Mouse (Mus musculus) heart, postnatal 0 days (tissue): ENCODE data around the gene Plek. TPM values are rescaled to one million over a fixed set of nuclear protein-coding genes. Genes with fewer than 3 reads are reported as not detected.

Experiments used
- ATAC-seq: fragments of 200-750 bp; cut with Nextera tagmentation; 2 replicates; pipeline ENCODE4 v1.8.0; 2017; ENCODE audit warnings: low read depth, moderate number of reproducible peaks, moderate library complexity; ENCODE audit not compliant: insufficient read depth
- DNase-seq: peaks from one replicate; pipeline ENCODE4 v3.0.0-alpha.2; 2016; ENCODE audit warnings: low spot score
- H3K27ac ChIP-seq: fragments of 300-500 bp; sonication (generic); 2 replicates; pipeline ENCODE4 v1.5.1; 2014; ENCODE audit warnings: low read depth, mild to moderate bottlenecking
- H3K27me3 ChIP-seq: fragments of 300-500 bp; sonication (generic); 2 replicates; pipeline ENCODE4 v1.6.1; 2014; ENCODE audit warnings: low read length, mixed read lengths; ENCODE audit not compliant: control insufficient read depth, insufficient read depth
- H3K36me3 ChIP-seq: fragments of 300-500 bp; sonication (generic); replicated peaks from 2 replicates; pipeline ENCODE4 v1.6.1; 2014; ENCODE audit warnings: low read length, mixed read lengths; ENCODE audit not compliant: control insufficient read depth, insufficient read depth
- H3K4me1 ChIP-seq: fragments of 300-500 bp; sonication (generic); 2 replicates; pipeline ENCODE4 v1.6.1; 2014; ENCODE audit warnings: antibody characterized with exemption; ENCODE audit not compliant: control insufficient read depth, insufficient read depth
- H3K4me2 ChIP-seq: fragments of 300-500 bp; sonication (generic); 2 replicates; pipeline ENCODE4 v1.6.1; 2014; ENCODE audit warnings: low read depth, mild to moderate bottlenecking, low read length, moderate library complexity
- H3K4me3 ChIP-seq: fragments of 300-500 bp; sonication (generic); 2 replicates; pipeline ENCODE4 v1.5.1; 2014; ENCODE audit warnings: low read depth, low read length
- H3K9ac ChIP-seq: fragments of 300-500 bp; sonication (generic); replicated peaks from 2 replicates; pipeline ENCODE4 v1.6.1; 2014; ENCODE audit warnings: low read depth, low read length, mixed read lengths
- H3K9me3 ChIP-seq: fragments of 300-500 bp; sonication (generic); replicated peaks from 2 replicates; pipeline ENCODE4 v1.6.1; 2016; ENCODE audit warnings: low read length; ENCODE audit not compliant: control insufficient read depth
- CTCF ChIP-seq: IDR thresholded peaks from 2 replicates; pipeline ENCODE4 v1.5.1; 2016; ENCODE audit warnings: antibody characterized with exemption, control low read depth, low read depth
- EP300 ChIP-seq: IDR thresholded peaks from 2 replicates; pipeline ENCODE4 v1.6.1; 2016; ENCODE audit warnings: antibody characterized with exemption, low read depth
- WGBS: fragments of 180-500 bp; shearing (Covaris S2); extraction: QIAGEN DNeasy Blood & Tissue Kit; methylation state at CpG from one replicate; pipeline ENCODE4 v1.1.7; 2014; 5-methylcytosine and 5-hydroxymethylcytosine counted together
- polyA plus RNA-seq: library from polyadenylated mRNA; unstranded; fragments of >200 nt; fragmentation: Nextera tagmentation; extraction: Ambion mirVana; gene quantifications from 2 replicates; pipeline ENCODE4 v1.2.1, GENCODE M21; 2015
- total RNA-seq: library from RNA; depleted of rRNA; stranded (reverse); fragments of >200 nt; gene quantifications from 2 replicates; pipeline ENCODE4 v1.2.3, GENCODE M21; 2014; ENCODE audit warnings: low replicate concordance; rRNA removed

The Plek gene
- total and polyA plus RNA-seq, 2 experiments from 2014 or later = 1.3 to 2.6 TPM

- 76% methylated on average over 4 of the region's 4 CpGs for WGBS
- Histone ChIP-seq H3K9ac (no peak overlapping the region), H3K36me3 (no peaks in the 10 kb centered on the region), H3K4me2 (no peak overlapping the region), H3K27me3 (no peaks in the 10 kb centered on the region), H3K4me3 (no peak overlapping the region), H3K9me3 (no peaks in the 10 kb centered on the region), H3K4me1 (no peaks in the 10 kb centered on the region), H3K27ac (no peak overlapping the region)
- no peak for ATAC-seq
- TF ChIP-seq CTCF (no peak), EP300 (no peak)
- no peak for DNase-seq
Observed at GRCm38 (mm10) chr11:16941103-16941793, 110.9 kb downstream of the Plek start.

GRCm38 (mm10) chr11:16935577-16936236, 116.5 kb downstream of the Plek start:
- Histone ChIP-seq H3K36me3 (no peaks in the 10 kb centered on the region), H3K4me1 (no peaks in the 10 kb centered on the region), H3K4me2 (no peak overlapping the region), H3K27ac (no peak overlapping the region), H3K9me3 (no peaks in the 10 kb centered on the region), H3K4me3 (no peak overlapping the region), H3K9ac (no peak overlapping the region), H3K27me3 (no peaks in the 10 kb centered on the region)
- 68% methylated on average over 6 of the region's 6 CpGs for WGBS
- TF ChIP-seq CTCF (no peak), EP300 (no peak)
- DNase-seq = no peak
- no peak for ATAC-seq

GRCm38 (mm10) chr11:16932159-16932558, 120.0 kb downstream of the Plek start:
- WGBS = 84% methylated on average over 3 of the region's 3 CpGs
- ATAC-seq (no peak), DNase-seq (no peak)
- H3K27me3 ChIP-seq = no peaks in the 10 kb centered on the region
- no peak overlapping the region for H3K4me3 ChIP-seq
- H3K27ac ChIP-seq = no peak overlapping the region
- no peaks in the 10 kb centered on the region for H3K36me3 ChIP-seq
- H3K4me1 ChIP-seq = no peaks in the 10 kb centered on the region
- no peak for TF ChIP-seq EP300
- no peak for TF ChIP-seq CTCF
- H3K9me3 ChIP-seq = no peaks in the 10 kb centered on the region
- no peak overlapping the region for H3K9ac ChIP-seq
- H3K4me2 ChIP-seq = no peak overlapping the region

Other genes starting within 250 kb of the Plek start
- gene Fbxo48, start 101.0 kb downstream of the Plek start, total RNA-seq = 2.7 TPM in 1 of 2 replicates, not detected in the other
- gene Fbxo48, start 101.0 kb downstream of the Plek start, polyA plus RNA-seq = 0.27 and 0.48 TPM in 2 replicates
- 2.4 and 4.9 TPM in 2 replicates for gene Cnrip1, start 795 bp downstream of the Plek start, total RNA-seq
- 9.0 and 9.2 TPM in 2 replicates for gene Cnrip1, start 795 bp downstream of the Plek start, polyA plus RNA-seq
- 30.7 and 37.2 TPM in 2 replicates for gene Ppp3r1, start 106.9 kb upstream of the Plek start, total RNA-seq
- 73.4 and 78.5 TPM in 2 replicates for gene Ppp3r1, start 106.9 kb upstream of the Plek start, polyA plus RNA-seq
- 8.7 and 11.4 TPM in 2 replicates for gene Wdr92, start 129.7 kb upstream of the Plek start, total RNA-seq
- 15.0 and 16.9 TPM in 2 replicates for gene Wdr92, start 129.7 kb upstream of the Plek start, polyA plus RNA-seq
- gene Pno1, start 159.2 kb upstream of the Plek start, total RNA-seq = 9.7 and 24.5 TPM in 2 replicates
- 49.8 and 54.3 TPM in 2 replicates for gene Pno1, start 159.2 kb upstream of the Plek start, polyA plus RNA-seq
- 24.7 and 28.1 TPM in 2 replicates for gene C1d, start 205.2 kb upstream of the Plek start, total RNA-seq
- gene C1d, start 205.2 kb upstream of the Plek start, polyA plus RNA-seq = 82.4 and 83.6 TPM in 2 replicates